Mouse (Mus musculus): ENCODE measurements around the gene Rdh8. TPM values are rescaled to one million over a fixed set of nuclear protein-coding genes. Genes with fewer than 3 reads are reported as not detected.

The Rdh8 gene
- polyA plus RNA-seq, 1 experiment from 2014 or later, result not detected

DNA sequence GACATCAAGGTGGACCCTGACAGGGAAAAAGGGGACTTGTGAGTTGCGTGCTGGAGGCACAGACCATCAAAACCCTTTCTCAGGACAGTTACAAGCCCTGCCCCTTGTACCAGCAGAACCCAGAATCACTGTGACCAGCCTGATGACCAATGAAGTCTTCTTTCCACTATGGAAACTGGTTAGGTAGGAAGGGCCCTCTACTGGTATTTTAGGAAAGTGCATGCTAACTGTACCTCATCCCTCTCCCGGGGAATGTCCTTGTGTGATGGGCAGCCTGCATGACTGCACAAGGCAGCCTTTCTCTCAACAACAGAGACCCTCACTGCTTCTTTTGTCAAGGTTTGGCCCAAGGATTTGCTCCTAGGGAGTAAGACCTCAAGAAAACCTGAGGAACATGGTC is 24.4 kb downstream of the Rdh8 start:
- Histone ChIP-seq H3K9ac (ENCODE audit: low read length) (no peak overlapping the region), H3K9me3 (ENCODE audit: control insufficient read depth, low read length) (no peaks in the 10 kb centered on the region), H3K36me3 (ENCODE audit: control insufficient read depth, insufficient read depth, low read length) (no peaks in the 10 kb centered on the region), H3K4me2 (ENCODE audit: low read depth, low read length, severe bottlenecking) (no peak overlapping the region), H3K27ac (ENCODE audit: low read depth, low read length) (no peak overlapping the region), H3K27me3 (ENCODE audit: control insufficient read depth, insufficient read depth, low read length) (no peaks in the 10 kb centered on the region), H3K4me1 (replicated peaks; ENCODE audit: control insufficient read depth, insufficient read depth, low read length) (no peaks in the 10 kb centered on the region), H3K4me3 (ENCODE audit: low read depth, low read length) (no peak overlapping the region)
- DNase-seq (ENCODE audit: low spot score) (no peak), ATAC-seq (replicated peaks; ENCODE audit: low FRiP score) (no peak)
- 34% methylated on average over 2 of the region's 2 CpGs for WGBS

DNA sequence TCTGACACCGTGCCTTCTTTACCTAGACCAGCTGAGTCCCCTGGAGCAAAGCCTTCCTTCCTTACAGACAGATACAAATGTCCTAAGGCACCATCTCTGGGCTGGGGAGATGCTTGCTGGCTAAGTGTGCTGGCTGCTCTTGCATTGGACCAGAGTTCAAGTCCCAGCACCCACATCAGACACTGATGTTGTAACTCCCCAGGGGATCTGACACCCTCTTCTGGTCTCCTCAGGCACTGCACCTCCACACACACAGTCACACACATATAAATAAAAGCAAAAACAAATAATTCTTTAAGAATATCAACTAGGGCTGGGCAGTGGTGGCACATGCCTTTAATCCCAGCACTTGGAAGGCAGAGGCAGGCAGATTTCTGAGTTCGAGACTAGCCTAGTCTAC is 31.9 kb downstream of the Rdh8 start:
- Histone ChIP-seq H3K36me3 (ENCODE audit: control insufficient read depth, insufficient read depth, low read length) (no peaks in the 10 kb centered on the region), H3K9ac (ENCODE audit: low read length) (no peak overlapping the region), H3K27ac (ENCODE audit: low read depth, low read length) (no peak overlapping the region), H3K4me3 (ENCODE audit: low read depth, low read length) (no peak overlapping the region), H3K27me3 (ENCODE audit: control insufficient read depth, insufficient read depth, low read length) (no peaks in the 10 kb centered on the region), H3K9me3 (ENCODE audit: control insufficient read depth, low read length) (no peaks in the 10 kb centered on the region), H3K4me1 (replicated peaks; ENCODE audit: control insufficient read depth, insufficient read depth, low read length) (no peaks in the 10 kb centered on the region), H3K4me2 (ENCODE audit: low read depth, low read length, severe bottlenecking) (no peak overlapping the region)
- no peak for DNase-seq (ENCODE audit: low spot score)
- 89% methylated on average over 2 of the region's 2 CpGs for WGBS
- no peak for ATAC-seq (replicated peaks; ENCODE audit: low FRiP score)

DNA sequence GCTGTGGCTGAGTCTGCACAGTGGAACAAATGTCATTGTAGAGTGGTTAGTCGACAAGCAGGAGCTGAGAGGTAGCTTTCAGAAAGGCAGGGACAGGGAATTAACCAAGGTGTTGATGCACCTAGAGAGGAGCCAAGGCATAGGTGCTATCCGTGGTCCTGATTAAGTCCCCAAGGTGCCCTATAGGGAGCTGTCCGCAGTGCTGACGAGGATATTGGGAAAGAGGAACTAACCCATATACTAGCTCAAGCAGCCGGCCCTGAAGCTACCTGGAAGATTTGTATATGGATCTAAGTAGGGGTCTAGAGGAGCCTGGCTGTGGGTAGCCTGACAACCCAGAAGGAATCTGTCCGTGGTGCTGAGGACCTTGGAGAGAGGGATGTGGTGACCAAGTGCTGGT is 38.8 kb downstream of the Rdh8 start:
- Histone ChIP-seq H3K36me3 (ENCODE audit: control insufficient read depth, insufficient read depth, low read length) (no peaks in the 10 kb centered on the region), H3K9ac (ENCODE audit: low read length) (no peak overlapping the region), H3K4me3 (ENCODE audit: low read depth, low read length) (no peak overlapping the region), H3K4me1 (replicated peaks; ENCODE audit: control insufficient read depth, insufficient read depth, low read length) (no peaks in the 10 kb centered on the region), H3K4me2 (ENCODE audit: low read depth, low read length, severe bottlenecking) (no peak overlapping the region), H3K9me3 (ENCODE audit: control insufficient read depth, low read length) (no peaks in the 10 kb centered on the region), H3K27me3 (ENCODE audit: control insufficient read depth, insufficient read depth, low read length) (no peaks in the 10 kb centered on the region), H3K27ac (ENCODE audit: low read depth, low read length) (no peak overlapping the region)
- DNase-seq (ENCODE audit: low spot score) (no peak), ATAC-seq (replicated peaks; ENCODE audit: low FRiP score) (no peak)
- 10% methylated on average over 6 of the region's 6 CpGs for WGBS

DNA sequence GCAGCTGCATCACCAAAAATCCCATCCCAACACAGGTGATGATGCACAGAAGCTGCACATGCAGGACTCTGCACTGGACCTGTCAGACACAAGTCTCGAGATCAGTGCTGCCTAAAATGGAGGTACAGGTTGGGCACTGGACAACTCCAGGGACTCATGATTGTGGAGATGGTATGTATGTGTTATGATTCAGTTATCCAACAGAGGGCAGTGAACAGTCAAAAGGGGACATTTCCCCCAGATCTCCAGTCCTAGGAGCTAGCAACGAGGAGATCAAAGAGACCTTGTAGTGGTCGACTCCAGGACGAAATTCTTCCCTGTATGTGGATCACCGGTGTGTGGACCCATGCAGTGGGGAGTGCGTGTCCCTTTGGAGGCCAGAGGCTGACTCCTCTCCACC is 41.6 kb downstream of the Rdh8 start:
- no peaks in the 10 kb centered on the region for H3K9me3 ChIP-seq (ENCODE audit: control insufficient read depth, low read length)
- H3K36me3 ChIP-seq (ENCODE audit: control insufficient read depth, insufficient read depth, low read length), result no peaks in the 10 kb centered on the region
- H3K9ac ChIP-seq (ENCODE audit: low read length), result no peak overlapping the region
- WGBS, result 53% methylated on average over 6 of the region's 6 CpGs
- H3K4me1 ChIP-seq (replicated peaks; ENCODE audit: control insufficient read depth, insufficient read depth, low read length), result no peaks in the 10 kb centered on the region
- no peak overlapping the region for H3K4me3 ChIP-seq (ENCODE audit: low read depth, low read length)
- H3K27me3 ChIP-seq (ENCODE audit: control insufficient read depth, insufficient read depth, low read length), result no peaks in the 10 kb centered on the region
- no peak overlapping the region for H3K27ac ChIP-seq (ENCODE audit: low read depth, low read length)
- ATAC-seq (replicated peaks; ENCODE audit: low FRiP score), result no peak
- no peak for DNase-seq (ENCODE audit: low spot score)
- no peak overlapping the region for H3K4me2 ChIP-seq (ENCODE audit: low read depth, low read length, severe bottlenecking)

DNA sequence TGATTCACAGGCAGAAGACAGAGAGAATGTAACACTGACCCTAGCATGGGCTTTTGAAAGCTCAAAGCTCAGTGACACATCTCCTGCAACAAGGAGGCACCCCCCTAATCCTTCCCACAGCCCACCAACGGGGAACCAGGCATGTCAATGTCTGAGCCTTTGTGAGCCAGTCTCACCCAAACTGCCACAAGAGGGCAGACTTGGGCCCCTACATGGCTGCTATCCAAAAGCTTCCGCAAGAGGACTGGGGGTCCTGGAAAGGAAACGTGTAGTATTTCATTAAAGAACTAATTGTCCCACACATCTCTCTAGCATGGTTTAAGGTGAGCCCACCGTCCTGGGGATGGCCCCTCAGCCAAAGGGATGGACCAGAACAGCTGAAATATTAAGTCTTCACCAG is 43.5 kb downstream of the Rdh8 start:
- Histone ChIP-seq H3K4me2 (ENCODE audit: low read depth, low read length, severe bottlenecking) (no peak overlapping the region), H3K4me1 (replicated peaks; ENCODE audit: control insufficient read depth, insufficient read depth, low read length) (no peaks in the 10 kb centered on the region), H3K9ac (ENCODE audit: low read length) (no peak overlapping the region), H3K27me3 (ENCODE audit: control insufficient read depth, insufficient read depth, low read length) (peaks cover 1% of the 10 kb centered on the region; the same call in 1 of the 2 replicates), H3K9me3 (ENCODE audit: control insufficient read depth, low read length) (no peaks in the 10 kb centered on the region), H3K36me3 (ENCODE audit: control insufficient read depth, insufficient read depth, low read length) (no peaks in the 10 kb centered on the region), H3K4me3 (ENCODE audit: low read depth, low read length) (no peak overlapping the region), H3K27ac (ENCODE audit: low read depth, low read length) (no peak overlapping the region)
- DNase-seq (ENCODE audit: low spot score) (peak; percentile 72), ATAC-seq (replicated peaks; ENCODE audit: low FRiP score) (no peak)
- WGBS, result 19% methylated on average over 4 of the region's 4 CpGs

DNA sequence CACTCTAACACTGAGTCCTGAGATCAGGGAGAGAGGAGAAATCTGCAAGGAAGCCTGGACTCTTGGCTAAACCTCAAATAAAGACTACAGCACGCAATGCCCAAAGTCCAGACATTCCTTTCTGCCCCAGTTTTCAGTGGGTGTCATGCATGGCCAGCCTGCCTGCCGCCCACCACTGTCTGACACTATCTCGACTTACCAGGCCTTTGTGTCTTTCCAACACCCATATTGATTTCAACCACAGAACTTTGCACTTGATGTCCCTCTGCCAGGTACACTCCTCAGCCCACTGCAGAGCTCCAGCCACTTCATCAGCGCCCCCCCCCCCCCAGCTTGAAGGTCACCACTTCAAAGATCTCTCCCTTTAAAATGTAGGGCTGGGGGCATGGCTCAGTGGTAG is 43.9 kb downstream of the Rdh8 start:
- DNase-seq (ENCODE audit: low spot score) (no peak), ATAC-seq (replicated peaks; ENCODE audit: low FRiP score) (no peak)
- no peak overlapping the region for H3K9ac ChIP-seq (ENCODE audit: low read length)
- H3K27ac ChIP-seq (ENCODE audit: low read depth, low read length), result no peak overlapping the region
- peaks cover 3% of the 10 kb centered on the region; the same call in 1 of the 2 replicates for H3K27me3 ChIP-seq (ENCODE audit: control insufficient read depth, insufficient read depth, low read length)
- H3K36me3 ChIP-seq (ENCODE audit: control insufficient read depth, insufficient read depth, low read length), result no peaks in the 10 kb centered on the region
- WGBS, result 54% methylated on average over 4 of the region's 4 CpGs
- H3K9me3 ChIP-seq (ENCODE audit: control insufficient read depth, low read length), result no peaks in the 10 kb centered on the region
- no peaks in the 10 kb centered on the region for H3K4me1 ChIP-seq (replicated peaks; ENCODE audit: control insufficient read depth, insufficient read depth, low read length)
- no peak overlapping the region for H3K4me2 ChIP-seq (ENCODE audit: low read depth, low read length, severe bottlenecking)
- no peak overlapping the region for H3K4me3 ChIP-seq (ENCODE audit: low read depth, low read length)

DNA sequence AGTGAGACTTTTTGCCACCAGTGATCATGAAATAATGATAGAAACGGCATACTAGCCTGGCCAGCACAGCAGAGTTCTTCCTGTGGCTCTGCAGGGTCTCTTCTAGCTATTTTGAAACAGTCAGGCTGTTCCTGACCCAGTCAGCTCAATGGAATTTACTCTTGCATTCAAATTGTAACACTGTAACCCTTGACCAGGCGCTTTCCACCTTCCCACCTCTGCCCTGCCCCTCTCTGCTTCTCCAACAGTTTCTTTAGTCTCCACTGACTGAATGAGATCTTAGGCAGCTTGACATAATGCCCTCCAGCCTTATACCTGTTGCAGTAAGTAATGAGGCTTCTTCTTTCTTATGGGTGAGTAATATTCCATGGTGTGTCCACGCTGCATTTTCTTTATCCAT is 48.6 kb downstream of the Rdh8 start:
- Histone ChIP-seq H3K4me3 (ENCODE audit: low read depth, low read length) (no peak overlapping the region), H3K27me3 (ENCODE audit: control insufficient read depth, insufficient read depth, low read length) (peaks cover 28% of the 10 kb centered on the region)

DNA sequence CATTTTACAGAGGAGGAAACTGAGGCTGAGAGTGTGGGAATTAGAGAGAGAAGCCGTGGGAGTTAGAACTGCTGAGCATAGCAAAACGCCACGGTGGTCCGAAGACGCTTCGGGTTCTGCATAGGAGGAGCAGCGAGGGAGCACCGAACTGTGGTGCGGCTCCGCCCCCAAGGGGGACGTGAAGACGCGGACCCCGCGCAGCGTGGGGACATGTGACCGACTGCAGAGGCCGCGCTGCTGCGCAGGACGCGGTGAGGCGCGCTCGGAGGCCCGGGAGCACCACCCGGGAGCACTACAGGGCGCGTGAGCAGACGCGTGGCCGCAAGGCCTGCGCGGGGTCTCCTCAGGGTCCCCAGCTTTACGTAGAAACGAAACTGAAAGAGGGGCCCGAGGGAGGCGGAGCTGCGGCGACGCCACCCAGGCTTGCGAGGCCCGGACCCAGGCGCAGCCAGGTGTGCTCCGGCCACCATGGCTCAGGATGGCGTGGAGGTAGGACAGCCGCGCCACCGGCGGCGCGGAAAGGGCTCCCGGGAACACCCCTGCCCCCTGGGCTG is 50.2 kb downstream of the Rdh8 start, which contains the start of gene A230050P20Rik:
Gene A230050P20Rik (plus strand): TSS at position 195 of the 554 bp plus-strand sequence.
- Histone ChIP-seq H3K9me3 (ENCODE audit: control insufficient read depth, low read length) (no peaks in the 10 kb centered on the region), H3K4me2 (ENCODE audit: low read depth, low read length, severe bottlenecking) (peak within 1 kb of the TSS; percentile 37), H3K4me3 (ENCODE audit: low read depth, low read length) (0 out of 2 replicates have a peak within 1 kb of the TSS, but pooled peaks have one; percentile 16), H3K9ac (ENCODE audit: low read length) (no peak within 1 kb of the TSS), H3K27ac (ENCODE audit: low read depth, low read length) (no peak within 1 kb of the TSS), H3K27me3 (ENCODE audit: control insufficient read depth, insufficient read depth, low read length) (peaks cover 28% of the 10 kb centered on the region), H3K36me3 (ENCODE audit: control insufficient read depth, insufficient read depth, low read length) (no peaks in the 10 kb centered on the region), H3K4me1 (replicated peaks; ENCODE audit: control insufficient read depth, insufficient read depth, low read length) (0 out of 2 replicates have a peak, but pooled peaks cover 2% of the 10 kb centered on the region)
- WGBS, result 9% methylated on average over 51 of the region's 53 CpGs
- DNase-seq (ENCODE audit: low spot score), result no peak
- ATAC-seq (replicated peaks; ENCODE audit: low FRiP score), result no peak

More for the DNA sequence above, 48.6 kb downstream of the Rdh8 start:
- 0 out of 2 replicates have a peak, but pooled peaks cover 2% of the 10 kb centered on the region for H3K4me1 ChIP-seq (replicated peaks; ENCODE audit: control insufficient read depth, insufficient read depth, low read length)
- H3K9me3 ChIP-seq (ENCODE audit: control insufficient read depth, low read length), result no peaks in the 10 kb centered on the region
- WGBS, result 57% methylated on average over 3 of the region's 3 CpGs
- no peak overlapping the region for H3K9ac ChIP-seq (ENCODE audit: low read length)
- no peak overlapping the region for H3K4me2 ChIP-seq (ENCODE audit: low read depth, low read length, severe bottlenecking)
- H3K27ac ChIP-seq (ENCODE audit: low read depth, low read length), result no peak overlapping the region
- ATAC-seq (replicated peaks; ENCODE audit: low FRiP score), result no peak
- no peaks in the 10 kb centered on the region for H3K36me3 ChIP-seq (ENCODE audit: control insufficient read depth, insufficient read depth, low read length)
- DNase-seq (ENCODE audit: low spot score), result no peak

DNA sequence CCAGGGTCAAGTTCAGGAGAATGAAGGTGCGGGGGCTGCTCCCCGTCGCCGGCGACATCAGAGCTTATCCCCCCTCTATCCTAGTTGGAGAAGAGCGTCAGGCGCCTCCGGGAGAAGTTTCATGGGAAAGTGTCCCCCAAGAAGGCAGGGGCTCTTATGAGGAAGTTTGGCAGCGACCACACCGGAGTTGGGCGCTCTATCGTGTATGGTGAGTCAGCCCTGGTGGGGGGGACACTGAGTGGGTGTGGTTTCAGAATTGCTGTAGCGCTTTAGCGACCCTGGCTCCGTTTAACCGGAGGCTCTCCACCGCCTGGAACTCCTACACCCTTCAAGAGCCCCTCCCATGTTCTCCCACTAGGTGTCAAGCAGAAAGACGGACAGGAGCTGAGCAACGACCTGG is 50.9 kb downstream of the Rdh8 start:
- 10% methylated on average over 19 of the region's 19 CpGs for WGBS
- Histone ChIP-seq H3K9ac (ENCODE audit: low read length) (no peak overlapping the region), H3K27ac (ENCODE audit: low read depth, low read length) (no peak overlapping the region), H3K4me1 (replicated peaks; ENCODE audit: control insufficient read depth, insufficient read depth, low read length) (0 out of 2 replicates have a peak, but pooled peaks cover 2% of the 10 kb centered on the region), H3K36me3 (ENCODE audit: control insufficient read depth, insufficient read depth, low read length) (no peaks in the 10 kb centered on the region), H3K27me3 (ENCODE audit: control insufficient read depth, insufficient read depth, low read length) (peaks cover 28% of the 10 kb centered on the region), H3K4me3 (ENCODE audit: low read depth, low read length) (no peak overlapping the region), H3K9me3 (ENCODE audit: control insufficient read depth, low read length) (no peaks in the 10 kb centered on the region), H3K4me2 (ENCODE audit: low read depth, low read length, severe bottlenecking) (no peak overlapping the region; the same call in 1 of the 2 replicates)
- DNase-seq (ENCODE audit: low spot score), result no peak
- ATAC-seq (replicated peaks; ENCODE audit: low FRiP score), result no peak

Measured in forebrain, embryonic 11.5 days (tissue).